26 mouse cellular contexts compared by ENCODE assay signal in the genomic region with DNA sequence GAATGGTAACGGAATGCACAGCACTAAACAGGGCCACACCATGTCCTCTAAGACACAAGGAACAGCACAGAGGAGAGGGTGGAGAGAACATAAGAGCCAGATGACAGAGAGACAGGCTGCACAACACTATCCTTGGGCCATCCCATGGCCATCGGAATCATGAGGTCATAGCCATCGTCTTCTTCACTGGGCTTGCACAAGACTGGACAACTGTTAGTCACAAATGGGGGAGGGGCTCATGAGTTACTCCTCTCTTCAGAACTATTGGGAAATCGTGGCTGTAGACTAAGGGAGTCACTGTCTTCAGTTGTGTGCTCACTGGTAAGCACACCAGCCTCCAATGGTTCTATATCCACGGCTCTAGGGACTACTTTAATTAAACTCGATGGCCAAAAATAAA.
A peak's percentile ranks its signal among the peaks of the same experiment; 100 is the strongest.
DNase-seq lines count a peak whose midpoint lies in the region; ATAC-seq lines count a peak whose summit lies in the region.
"Had no signal": no experiment of that assay in that cellular context is flagged by ENCODE, and none has a peak within 500 bp of the region (broad histone marks: within the 10 kb centered on the region; RNA-seq: fewer than 3 reads in every experiment).

No protein-coding gene starts in this region.

- no peaks in the 10 kb centered on the region for H3K27me3 ChIP-seq in intestine, embryonic 14.5 days (replicated peaks; ENCODE audit: control insufficient read depth, insufficient read depth, low read length)
- no peaks in the 10 kb centered on the region for H3K27me3 ChIP-seq in intestine, embryonic 16.5 days (replicated peaks; ENCODE audit: control insufficient read depth, insufficient read depth, low read length)
- no peaks in the 10 kb centered on the region for H3K27me3 ChIP-seq in hindbrain, embryonic 16.5 days (replicated peaks; ENCODE audit: control insufficient read depth, insufficient read depth, low read length)
- H3K27me3 ChIP-seq: embryonic facial prominence, embryonic 12.5 days; embryonic facial prominence, embryonic 15.5 days; forebrain, embryonic 13.5 days; heart, embryonic 12.5 days; heart, embryonic 15.5 days; intestine, embryonic 15.5 days; Patski had no signal

- no peak overlapping the region for H3K27ac ChIP-seq in intestine, embryonic 14.5 days (ENCODE audit: low read depth)
- H3K27ac ChIP-seq in intestine, embryonic 16.5 days (ENCODE audit: low read length), result no peak overlapping the region
- no peak overlapping the region for H3K27ac ChIP-seq in hindbrain, embryonic 16.5 days (ENCODE audit: low read depth, low read length)
- H3K27ac ChIP-seq: embryonic facial prominence, embryonic 12.5 days; embryonic facial prominence, embryonic 15.5 days; forebrain, embryonic 13.5 days; heart, embryonic 15.5 days; hindbrain, embryonic 10.5 days; hindbrain, embryonic 14.5 days; intestine, embryonic 15.5 days had no signal

- no peaks in the 10 kb centered on the region for H3K4me1 ChIP-seq in intestine, embryonic 14.5 days (replicated peaks; ENCODE audit: control insufficient read depth, insufficient read depth, low read length)
- H3K4me1 ChIP-seq in intestine, embryonic 16.5 days (ENCODE audit: control insufficient read depth, insufficient read depth, low read length), result no peaks in the 10 kb centered on the region
- no peaks in the 10 kb centered on the region for H3K4me1 ChIP-seq in hindbrain, embryonic 16.5 days (ENCODE audit: control insufficient read depth, insufficient read depth, low read depth, low read length)
- H3K4me1 ChIP-seq: embryonic facial prominence, embryonic 12.5 days; embryonic facial prominence, embryonic 15.5 days; forebrain, embryonic 13.5 days; heart, embryonic 15.5 days; intestine, embryonic 15.5 days had no signal

- H3K9ac ChIP-seq in intestine, embryonic 14.5 days (ENCODE audit: low read length), result no peak overlapping the region
- no peak overlapping the region for H3K9ac ChIP-seq in intestine, embryonic 16.5 days (ENCODE audit: low read depth, low read length)
- no peak overlapping the region for H3K9ac ChIP-seq in hindbrain, embryonic 16.5 days (ENCODE audit: low read depth, low read length)
- H3K9ac ChIP-seq: embryonic facial prominence, embryonic 12.5 days; embryonic facial prominence, embryonic 15.5 days; forebrain, embryonic 13.5 days; heart, embryonic 12.5 days; heart, embryonic 15.5 days; hindbrain, embryonic 14.5 days; intestine, embryonic 15.5 days had no signal

- H3K9me3 ChIP-seq in intestine, embryonic 14.5 days (ENCODE audit: control insufficient read depth, low read length), result no peaks in the 10 kb centered on the region
- H3K9me3 ChIP-seq in intestine, embryonic 16.5 days (ENCODE audit: control insufficient read depth, low read length), result peaks cover 3% of the 10 kb centered on the region; the same call in 1 of the 2 replicates
- H3K9me3 ChIP-seq in hindbrain, embryonic 16.5 days (ENCODE audit: control insufficient read depth, low read length), result no peaks in the 10 kb centered on the region
- H3K9me3 ChIP-seq: embryonic facial prominence, embryonic 12.5 days; embryonic facial prominence, embryonic 15.5 days; forebrain, embryonic 13.5 days; heart, embryonic 15.5 days; hindbrain, embryonic 10.5 days; intestine, embryonic 15.5 days had no signal

- ATAC-seq in intestine, embryonic 14.5 days (replicated peaks; ENCODE audit: low FRiP score, low TSS enrichment, low read depth), result no peak
- no peak for ATAC-seq in intestine, embryonic 16.5 days
- ATAC-seq in hindbrain, embryonic 16.5 days, result no peak
- ATAC-seq: forebrain, embryonic 13.5 days; forebrain, embryonic 16.5 days; intestine, embryonic 15.5 days; Patski had no signal

- no peaks in the 10 kb centered on the region for H3K36me3 ChIP-seq in intestine, embryonic 14.5 days (ENCODE audit: control insufficient read depth, insufficient read depth, low read length)
- H3K36me3 ChIP-seq in intestine, embryonic 16.5 days (ENCODE audit: control insufficient read depth, insufficient read depth, low read length), result no peaks in the 10 kb centered on the region
- no peaks in the 10 kb centered on the region for H3K36me3 ChIP-seq in hindbrain, embryonic 16.5 days (ENCODE audit: control insufficient read depth, insufficient read depth, low read length)
- H3K36me3 ChIP-seq: embryonic facial prominence, embryonic 12.5 days; hindbrain, embryonic 10.5 days; intestine, embryonic 15.5 days had no signal

- no peak overlapping the region for H3K4me2 ChIP-seq in intestine, embryonic 14.5 days (ENCODE audit: low read length)
- no peak overlapping the region for H3K4me2 ChIP-seq in intestine, embryonic 16.5 days (ENCODE audit: low read depth, low read length)
- no peak overlapping the region for H3K4me2 ChIP-seq in hindbrain, embryonic 16.5 days (ENCODE audit: low read length)
- H3K4me2 ChIP-seq: embryonic facial prominence, embryonic 12.5 days; embryonic facial prominence, embryonic 15.5 days; forebrain, embryonic 13.5 days; heart, embryonic 12.5 days; heart, embryonic 15.5 days; hindbrain, embryonic 14.5 days; intestine, embryonic 15.5 days had no signal

- peak; percentile 12 for DNase-seq in adrenal gland, postnatal 14 days
- DNase-seq in adrenal gland, postnatal 4 days (ENCODE audit: low spot score in 2 of 2), result no peak
- peak; percentile 9 for DNase-seq in intestine, embryonic 14.5 days (ENCODE audit: low spot score)
- peak; percentile 45 for DNase-seq in NIH3T3 (ENCODE audit: low read depth)
- DNase-seq: cerebellum, adult 11 months; cerebellum, adult 2 months; cerebellum, adult 9-11 months; cerebellum, postnatal 25 days; gastrocnemius, postnatal 10 days; gastrocnemius, postnatal 36 days; heart, postnatal 10 days; heart, postnatal 36 days; kidney, adult 18-20 months; kidney, adult 9 months had no signal

- WGBS in intestine, embryonic 14.5 days, result 90% methylated on average over 6 of the region's 6 CpGs
- 89% methylated on average over 6 of the region's 6 CpGs for WGBS in intestine, embryonic 16.5 days
- WGBS in hindbrain, embryonic 16.5 days, result 93% methylated on average over 6 of the region's 6 CpGs

- no peak overlapping the region for H3K4me3 ChIP-seq in intestine, embryonic 14.5 days (ENCODE audit: low read depth, low read length)
- no peak overlapping the region for H3K4me3 ChIP-seq in intestine, embryonic 16.5 days (ENCODE audit: low read length)
- H3K4me3 ChIP-seq in hindbrain, embryonic 16.5 days (ENCODE audit: low read length), result no peak overlapping the region
- H3K4me3 ChIP-seq: embryonic facial prominence, embryonic 12.5 days; embryonic facial prominence, embryonic 15.5 days; forebrain, embryonic 13.5 days; heart, embryonic 12.5 days; heart, embryonic 15.5 days; hindbrain, embryonic 10.5 days; intestine, embryonic 15.5 days had no signal

Comparison
In these comparisons a context has a peak if more than half of its experiments do, and no peak if none do; other contexts are left out.
1. DNase-seq: peak in adrenal gland, postnatal 14 days (single experiment), intestine, embryonic 14.5 days (single experiment) and NIH3T3 (single experiment); none in adrenal gland, postnatal 4 days (0 of 2).